ENCODE assay signal across 24 mouse cellular contexts in the genomic region with DNA sequence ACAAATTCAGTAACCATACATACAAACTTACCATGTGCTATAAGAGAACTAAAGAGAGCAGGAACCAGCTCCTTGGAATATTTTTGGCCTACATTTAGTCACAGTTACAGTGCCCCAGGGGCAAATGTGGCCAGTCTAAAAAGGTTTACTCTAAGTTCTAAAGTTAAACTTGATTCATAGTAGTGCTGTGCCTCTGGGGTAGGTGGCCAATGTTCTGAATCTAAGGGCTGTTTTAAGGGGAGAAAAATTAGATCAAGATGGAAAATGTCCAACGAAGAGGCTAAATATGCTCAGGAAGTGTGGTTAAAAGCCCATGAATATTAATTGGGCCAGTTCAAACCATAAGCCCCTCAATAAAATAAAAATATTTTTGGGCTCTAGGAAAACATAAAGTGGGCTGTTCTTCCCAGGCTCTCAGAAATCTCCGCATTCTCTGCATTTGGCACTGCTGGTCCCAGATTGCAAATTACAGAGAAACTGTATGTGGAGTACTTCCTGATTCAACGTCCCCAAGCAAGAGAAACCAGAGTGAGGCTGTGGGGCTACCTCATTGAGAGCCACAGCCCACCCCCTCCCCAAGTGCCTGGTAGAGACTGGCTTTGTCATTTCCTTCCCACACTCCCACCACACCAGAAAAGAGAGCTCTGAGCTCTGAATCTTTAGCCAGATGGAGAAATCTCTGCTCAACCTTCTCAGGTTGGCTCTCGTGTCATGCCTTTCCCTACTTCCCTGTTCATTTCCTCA.
DNase-seq lines count a peak whose midpoint lies in the region; ATAC-seq and TF ChIP-seq lines count a peak whose summit lies in the region.
"Had no signal": no experiment of that assay in that cellular context is flagged by ENCODE, and none has a peak within 500 bp of the region (broad histone marks: within the 10 kb centered on the region; RNA-seq: fewer than 3 reads in every experiment).

No protein-coding gene starts in this region.

- H3K27ac ChIP-seq in embryonic facial prominence, embryonic 15.5 days (replicated peaks) = peak overlapping the region; percentile 29; the same call in 1 of the 2 replicates
- H3K27ac ChIP-seq in limb, embryonic 14.5 days (replicated peaks; ENCODE audit: low read depth, low read length) = peak overlapping the region; percentile 39
- H3K27ac ChIP-seq: gastrocnemius, adult 2 months; heart, adult 2 months; heart, embryonic 15.5 days; hindbrain, embryonic 10.5 days; left cerebral cortex, adult 2 months; midbrain, embryonic 15.5 days; neural tube, embryonic 15.5 days had no signal

- H3K36me3 ChIP-seq in embryonic facial prominence, embryonic 15.5 days = no peaks in the 10 kb centered on the region
- no peaks in the 10 kb centered on the region for H3K36me3 ChIP-seq in limb, embryonic 14.5 days (ENCODE audit: control insufficient read depth, insufficient read depth, low read length)
- H3K36me3 ChIP-seq: heart, embryonic 15.5 days; hindbrain, embryonic 10.5 days; midbrain, embryonic 15.5 days; neural tube, embryonic 15.5 days had no signal

- 45% methylated on average over 4 of the region's 4 CpGs for WGBS in embryonic facial prominence, embryonic 15.5 days
- 26% methylated on average over 4 of the region's 4 CpGs for WGBS in limb, embryonic 14.5 days

- no peak overlapping the region for H3K9ac ChIP-seq in embryonic facial prominence, embryonic 15.5 days
- H3K9ac ChIP-seq in limb, embryonic 14.5 days (ENCODE audit: low read depth, low read length, severe bottlenecking) = no peak overlapping the region
- H3K9ac ChIP-seq: heart, embryonic 15.5 days; midbrain, embryonic 15.5 days; neural tube, embryonic 15.5 days had no signal

- DNase-seq in heart, adult 11 months = peak; percentile 44
- no peak for DNase-seq in heart, adult 18-20 months
- DNase-seq in 3T3-L1 (ENCODE audit: low read depth, low spot score) = peak; percentile 36
- DNase-seq in limb, embryonic 14.5 days (ENCODE audit: low spot score) = peak; percentile 84
- DNase-seq in left cerebral cortex, adult 18-20 months (ENCODE audit: low spot score in 2 of 2) = no peak
- no peak for DNase-seq in c-Kit-positive CD71-positive TER-119-positive erythroid progenitor cells, embryonic 14.5 days (ENCODE audit: low spot score)
- DNase-seq: adrenal gland, postnatal 14 days; cerebellum, adult 11 months; cerebellum, postnatal 14 days; gastrocnemius, adult 2 months; heart, adult 2 months; kidney, adult 2 months; liver; right cerebral cortex, postnatal 14 days; spleen, adult 18-20 months; thymus, postnatal 25 days had no signal

- no peaks in the 10 kb centered on the region for H3K9me3 ChIP-seq in embryonic facial prominence, embryonic 15.5 days (replicated peaks)
- no peaks in the 10 kb centered on the region for H3K9me3 ChIP-seq in limb, embryonic 14.5 days (ENCODE audit: control insufficient read depth, low read length)
- H3K9me3 ChIP-seq: heart, embryonic 15.5 days; hindbrain, embryonic 10.5 days; megakaryocyte, embryonic 14.5 days; midbrain, embryonic 15.5 days; neural tube, embryonic 15.5 days had no signal

- no peak overlapping the region for H3K4me2 ChIP-seq in embryonic facial prominence, embryonic 15.5 days (replicated peaks)
- H3K4me2 ChIP-seq in limb, embryonic 14.5 days (replicated peaks; ENCODE audit: low read depth, low read length, severe bottlenecking) = no peak overlapping the region
- H3K4me2 ChIP-seq: heart, embryonic 15.5 days; midbrain, embryonic 15.5 days; neural tube, embryonic 15.5 days had no signal

- H3K4me3 ChIP-seq in embryonic facial prominence, embryonic 15.5 days (replicated peaks) = no peak overlapping the region
- no peak overlapping the region for H3K4me3 ChIP-seq in limb, embryonic 14.5 days (replicated peaks; ENCODE audit: low read length)
- H3K4me3 ChIP-seq: gastrocnemius, adult 2 months; heart, adult 2 months; heart, embryonic 15.5 days; hindbrain, embryonic 10.5 days; left cerebral cortex, adult 2 months; megakaryocyte, embryonic 14.5 days; midbrain, embryonic 15.5 days; neural tube, embryonic 15.5 days had no signal

- H3K4me1 ChIP-seq in embryonic facial prominence, embryonic 15.5 days = peaks cover 13% of the 10 kb centered on the region; the same call in 1 of the 2 replicates
- H3K4me1 ChIP-seq in limb, embryonic 14.5 days (ENCODE audit: control insufficient read depth, insufficient read depth, low read length) = peaks cover 25% of the 10 kb centered on the region
- H3K4me1 ChIP-seq: midbrain, embryonic 15.5 days had no signal

- H3K27me3 ChIP-seq in embryonic facial prominence, embryonic 15.5 days = no peaks in the 10 kb centered on the region
- H3K27me3 ChIP-seq in limb, embryonic 14.5 days (ENCODE audit: control insufficient read depth, insufficient read depth, low read length) = no peaks in the 10 kb centered on the region
- H3K27me3 ChIP-seq: heart, embryonic 15.5 days; megakaryocyte, embryonic 14.5 days; midbrain, embryonic 15.5 days; neural tube, embryonic 15.5 days had no signal

- TF ChIP-seq POLR2A in limb, embryonic 14.5 days (IDR thresholded peaks at IDR 0.05; ENCODE audit: borderline replicate concordance, extremely low read depth, insufficient read depth, insufficient read length) = no peak

- peak; percentile 47 for ATAC-seq in embryonic facial prominence, embryonic 15.5 days (ENCODE audit: insufficient number of reproducible peaks, low FRiP score, low TSS enrichment, low read depth)
- ATAC-seq in limb, embryonic 14.5 days (ENCODE audit: low FRiP score, low read depth) = peak; percentile 87
- ATAC-seq: lung, postnatal 0 days; midbrain, embryonic 15.5 days had no signal

Comparison
In these comparisons a context has a peak if more than half of its experiments do, and no peak if none do; other contexts are left out.
1. DNase-seq: peak in heart, adult 11 months (single experiment), 3T3-L1 (single experiment) and limb, embryonic 14.5 days (single experiment); none in heart, adult 18-20 months (0 of 2), left cerebral cortex, adult 18-20 months (0 of 2) and c-Kit-positive CD71-positive TER-119-positive erythroid progenitor cells, embryonic 14.5 days (single experiment).